Mouse (Mus musculus): ENCODE data around the gene Gp9. TPM values are rescaled to one million over a fixed set of nuclear protein-coding genes. Genes with fewer than 3 reads are reported as not detected.

The Gp9 gene
- polyA plus RNA-seq, 1 experiment from 2014 or later = 0.50 TPM

DNA sequence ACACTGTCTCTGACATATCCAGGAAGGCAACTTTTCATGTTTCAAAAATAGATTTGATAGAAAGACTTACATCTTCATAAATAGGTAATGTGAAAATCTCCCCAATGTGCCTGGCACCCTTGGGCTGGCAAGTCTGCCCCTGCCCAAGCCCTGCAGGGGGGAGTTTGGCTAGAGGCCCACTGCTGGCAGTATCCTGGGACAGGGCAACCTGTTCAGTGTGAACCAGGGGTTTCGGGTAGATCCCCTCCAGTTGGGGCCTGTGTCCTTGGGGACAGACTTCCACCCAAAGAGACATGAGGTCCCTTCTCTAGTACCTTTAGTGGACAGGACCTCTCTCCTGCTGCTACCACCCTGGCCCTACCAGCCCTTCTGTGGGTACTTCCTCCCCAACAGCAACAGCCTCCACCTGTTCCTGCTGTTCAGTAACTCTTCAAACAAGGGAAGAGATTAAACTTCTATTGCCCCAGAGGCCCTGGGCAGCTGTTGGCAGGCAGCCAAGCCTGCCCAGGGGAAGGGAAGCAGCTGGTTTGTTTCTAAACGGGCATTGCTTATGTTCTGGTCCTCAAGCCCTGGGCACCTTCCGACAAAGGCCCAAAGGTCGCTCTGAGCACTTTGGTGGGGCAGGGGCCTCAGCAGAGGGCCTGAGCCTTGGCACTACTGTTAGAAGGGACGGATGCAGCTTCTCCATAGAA is 11.2 kb downstream of the Gp9 start:
- H3K4me3 ChIP-seq (ENCODE audit: low read depth, low read length) = no peak overlapping the region
- no peak overlapping the region for H3K4me2 ChIP-seq (ENCODE audit: low read length)
- ATAC-seq = no peak
- no peaks in the 10 kb centered on the region for H3K27me3 ChIP-seq (ENCODE audit: control insufficient read depth, insufficient read depth, low read depth, low read length)
- no peaks in the 10 kb centered on the region for H3K9me3 ChIP-seq (replicated peaks; ENCODE audit: control insufficient read depth, low read length, poor library complexity, severe bottlenecking)
- WGBS = 37% methylated on average over 5 of the region's 5 CpGs
- H3K36me3 ChIP-seq (ENCODE audit: control insufficient read depth, insufficient read depth, low read length) = peaks cover 7% of the 10 kb centered on the region
- H3K27ac ChIP-seq (ENCODE audit: low read length) = peak overlapping the region; percentile 31; the same call in 1 of the 2 replicates
- peaks cover 2% of the 10 kb centered on the region; the same call in 1 of the 2 replicates for H3K4me1 ChIP-seq (ENCODE audit: control insufficient read depth, insufficient read depth, low read length)
- no peak overlapping the region for H3K9ac ChIP-seq (ENCODE audit: low read depth, low read length)

DNA sequence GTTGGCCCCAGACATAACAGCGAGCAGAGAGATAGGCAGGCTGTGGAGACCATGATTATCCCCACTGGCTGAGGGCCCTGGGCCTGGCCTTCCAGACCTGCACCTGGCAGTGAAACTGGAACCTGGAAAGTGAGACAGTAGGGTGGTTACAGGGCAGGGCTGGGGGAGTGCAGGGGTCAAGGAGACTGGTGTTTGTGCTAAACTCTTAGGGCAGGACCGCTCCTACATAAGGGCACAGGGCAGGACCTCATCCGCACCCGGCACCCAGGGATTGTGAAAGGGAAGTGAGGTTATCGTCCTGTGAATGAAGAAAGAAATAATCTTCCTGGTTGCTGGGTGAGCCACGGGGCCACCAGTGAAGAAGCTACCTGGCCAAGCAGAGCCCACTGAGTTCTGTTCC is 11.9 kb downstream of the Gp9 start:
- no peak for ATAC-seq
- H3K27ac ChIP-seq (ENCODE audit: low read length) = no peak overlapping the region
- no peak overlapping the region for H3K9ac ChIP-seq (ENCODE audit: low read depth, low read length)

DNA sequence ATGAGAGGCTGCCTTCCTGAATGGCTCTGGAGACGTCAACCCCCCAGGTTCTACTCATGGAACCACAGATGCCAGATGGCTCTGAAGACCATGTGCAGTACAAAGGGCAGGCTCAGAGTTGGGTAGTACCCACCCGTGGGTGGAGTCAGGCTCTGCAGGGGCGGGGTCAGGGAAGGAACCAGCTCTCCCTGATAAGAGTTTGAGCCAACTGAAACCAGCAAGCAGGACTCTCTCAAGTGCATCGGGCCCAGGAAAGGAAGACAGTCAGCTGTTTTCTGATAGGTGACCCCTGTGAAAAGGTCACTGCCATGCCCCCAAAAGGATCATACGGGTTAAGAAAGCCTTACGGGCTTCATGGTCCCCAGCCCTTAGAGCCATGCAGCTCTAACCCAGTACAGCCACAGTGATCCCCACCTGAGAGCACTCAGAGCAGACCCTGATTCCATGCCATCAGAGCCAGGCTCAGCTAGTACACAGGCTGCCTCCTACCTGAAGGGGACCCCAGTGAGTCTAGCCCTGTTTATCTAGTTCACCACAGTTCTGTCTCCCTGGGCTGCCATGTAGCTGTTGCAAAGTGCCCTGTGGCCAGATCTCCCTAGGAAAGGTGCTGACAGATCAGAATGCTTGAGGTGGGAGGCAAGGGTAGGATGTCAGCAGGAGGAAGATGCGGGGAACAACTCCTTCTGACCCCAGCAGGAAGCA is 13.1 kb downstream of the Gp9 start:
- Histone ChIP-seq H3K4me3 (ENCODE audit: low read depth, low read length) (no peak overlapping the region), H3K27ac (ENCODE audit: low read length) (no peak overlapping the region), H3K4me2 (ENCODE audit: low read length) (no peak overlapping the region), H3K27me3 (ENCODE audit: control insufficient read depth, insufficient read depth, low read depth, low read length) (no peaks in the 10 kb centered on the region), H3K9ac (ENCODE audit: low read depth, low read length) (no peak overlapping the region), H3K4me1 (ENCODE audit: control insufficient read depth, insufficient read depth, low read length) (peaks cover 2% of the 10 kb centered on the region; the same call in 1 of the 2 replicates), H3K36me3 (ENCODE audit: control insufficient read depth, insufficient read depth, low read length) (peaks cover 7% of the 10 kb centered on the region), H3K9me3 (replicated peaks; ENCODE audit: control insufficient read depth, low read length, poor library complexity, severe bottlenecking) (no peaks in the 10 kb centered on the region)
- WGBS = 86% methylated on average over 7 of the region's 7 CpGs
- ATAC-seq = no peak

More for the DNA sequence above, 11.9 kb downstream of the Gp9 start:
- Histone ChIP-seq H3K4me2 (ENCODE audit: low read length) (no peak overlapping the region), H3K4me1 (ENCODE audit: control insufficient read depth, insufficient read depth, low read length) (peaks cover 2% of the 10 kb centered on the region; the same call in 1 of the 2 replicates), H3K9me3 (replicated peaks; ENCODE audit: control insufficient read depth, low read length, poor library complexity, severe bottlenecking) (no peaks in the 10 kb centered on the region), H3K36me3 (ENCODE audit: control insufficient read depth, insufficient read depth, low read length) (peaks cover 7% of the 10 kb centered on the region), H3K27me3 (ENCODE audit: control insufficient read depth, insufficient read depth, low read depth, low read length) (no peaks in the 10 kb centered on the region), H3K4me3 (ENCODE audit: low read depth, low read length) (no peak overlapping the region)
- 91% methylated on average over 6 of the region's 6 CpGs for WGBS

DNA sequence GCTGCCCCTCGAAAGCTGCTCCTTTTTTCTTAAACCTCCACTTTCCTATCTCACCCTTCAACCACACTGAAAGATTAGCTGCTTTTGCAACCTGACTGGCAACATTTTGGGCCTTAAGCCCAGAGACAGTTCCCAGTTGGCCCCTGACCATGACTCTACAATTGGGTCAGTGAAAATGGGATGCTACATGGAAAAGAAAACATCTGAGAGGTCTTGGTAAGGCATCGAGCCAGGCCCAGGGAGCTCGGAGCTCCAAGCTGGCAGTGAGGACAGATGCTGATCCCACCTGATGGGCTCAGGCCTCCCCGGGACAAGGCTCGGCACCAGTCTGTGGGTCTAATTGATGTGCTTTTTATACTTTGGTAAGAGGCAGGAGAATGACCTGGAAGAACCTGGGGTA is 14.0 kb downstream of the Gp9 start:
- no peak for ATAC-seq
- H3K4me3 ChIP-seq (ENCODE audit: low read depth, low read length) = no peak overlapping the region
- no peak overlapping the region for H3K9ac ChIP-seq (ENCODE audit: low read depth, low read length)
- H3K27me3 ChIP-seq (ENCODE audit: control insufficient read depth, insufficient read depth, low read depth, low read length) = no peaks in the 10 kb centered on the region
- H3K4me1 ChIP-seq (ENCODE audit: control insufficient read depth, insufficient read depth, low read length) = peaks cover 2% of the 10 kb centered on the region; the same call in 1 of the 2 replicates
- no peak overlapping the region for H3K4me2 ChIP-seq (ENCODE audit: low read length)
- no peak overlapping the region for H3K27ac ChIP-seq (ENCODE audit: low read length)
- WGBS = 96% methylated on average over 5 of the region's 5 CpGs
- H3K9me3 ChIP-seq (replicated peaks; ENCODE audit: control insufficient read depth, low read length, poor library complexity, severe bottlenecking) = no peaks in the 10 kb centered on the region
- peaks cover 7% of the 10 kb centered on the region for H3K36me3 ChIP-seq (ENCODE audit: control insufficient read depth, insufficient read depth, low read length)

DNA sequence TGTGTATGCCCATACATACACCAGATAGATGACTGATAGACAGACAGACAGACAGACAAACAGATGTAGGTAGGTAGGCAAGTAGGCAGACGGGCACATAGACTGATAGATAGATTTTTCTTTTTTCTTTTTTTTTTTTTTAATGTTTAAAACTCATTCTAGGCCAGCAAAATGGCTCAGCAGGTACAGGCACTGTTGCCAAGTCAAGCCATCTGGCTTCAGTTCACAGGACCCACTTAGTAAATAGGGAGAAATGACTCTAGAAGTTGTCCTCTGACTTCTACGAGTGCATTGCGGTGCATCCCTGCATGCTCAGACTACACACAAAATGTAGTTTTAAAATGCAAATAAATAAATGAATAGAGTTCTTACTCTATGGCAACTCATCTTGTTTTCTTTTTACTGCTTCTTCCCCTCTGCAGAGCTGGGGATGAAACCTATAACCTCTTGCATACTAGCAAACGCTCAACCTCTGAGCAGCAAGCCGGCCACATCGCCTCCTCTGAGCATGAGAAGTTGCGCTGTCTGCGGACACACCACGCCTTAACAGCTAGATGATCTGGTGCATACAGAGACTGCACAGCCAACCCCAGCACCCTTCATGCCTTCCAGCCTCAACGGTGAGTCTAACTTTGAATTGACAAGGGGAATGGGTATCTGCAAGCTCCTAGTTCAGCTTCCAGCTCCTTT is 16.1 kb downstream of the Gp9 start:
- Histone ChIP-seq H3K27me3 (ENCODE audit: control insufficient read depth, insufficient read depth, low read depth, low read length) (no peaks in the 10 kb centered on the region), H3K4me1 (ENCODE audit: control insufficient read depth, insufficient read depth, low read length) (peaks cover under 1% of the 10 kb centered on the region; the same call in 1 of the 2 replicates), H3K4me2 (ENCODE audit: low read length) (no peak overlapping the region), H3K36me3 (ENCODE audit: control insufficient read depth, insufficient read depth, low read length) (peaks cover 7% of the 10 kb centered on the region), H3K4me3 (ENCODE audit: low read depth, low read length) (no peak overlapping the region), H3K27ac (ENCODE audit: low read length) (no peak overlapping the region), H3K9ac (ENCODE audit: low read depth, low read length) (no peak overlapping the region), H3K9me3 (replicated peaks; ENCODE audit: control insufficient read depth, low read length, poor library complexity, severe bottlenecking) (no peaks in the 10 kb centered on the region)
- 95% methylated on average over 10 of the region's 10 CpGs for WGBS
- ATAC-seq = no peak

DNA sequence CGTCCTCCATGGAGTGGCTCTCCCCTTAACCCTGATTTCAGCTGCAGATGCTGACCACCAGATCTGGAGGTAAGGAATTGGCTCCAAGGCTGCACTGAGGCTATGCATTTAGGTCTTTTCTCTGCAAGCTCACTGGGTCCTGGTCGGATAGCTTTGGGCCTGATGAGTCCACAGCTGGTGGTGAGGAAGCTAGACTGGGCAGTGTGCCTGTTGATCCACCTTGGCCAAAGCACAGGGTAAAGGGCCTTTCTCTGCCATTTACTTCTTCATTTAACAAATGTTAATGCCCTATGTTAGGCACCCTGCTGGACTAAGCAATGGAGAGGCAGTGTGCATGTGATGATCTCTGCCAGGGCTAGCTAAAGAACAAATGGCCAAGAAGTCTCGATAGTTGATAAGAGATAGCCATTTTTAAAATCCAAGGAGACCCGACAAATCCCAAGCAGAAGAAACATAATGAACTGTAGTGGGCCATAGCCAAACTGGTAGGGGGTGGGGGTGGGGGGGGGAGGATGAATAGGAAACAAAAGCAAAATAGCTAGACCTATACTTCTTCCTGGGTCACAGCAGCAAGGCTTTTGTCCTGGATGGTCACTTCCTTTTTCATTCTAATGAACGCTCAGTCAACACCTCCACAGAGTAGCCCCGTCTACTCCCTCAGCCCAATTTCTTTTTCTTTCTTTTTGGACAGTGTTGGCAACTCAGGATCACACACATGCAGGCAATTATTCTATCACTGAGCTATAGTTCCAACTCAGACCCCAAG is 17.7 kb downstream of the Gp9 start:
- Histone ChIP-seq H3K4me3 (ENCODE audit: low read depth, low read length) (no peak overlapping the region), H3K27me3 (ENCODE audit: control insufficient read depth, insufficient read depth, low read depth, low read length) (no peaks in the 10 kb centered on the region), H3K4me1 (ENCODE audit: control insufficient read depth, insufficient read depth, low read length) (no peaks in the 10 kb centered on the region), H3K36me3 (ENCODE audit: control insufficient read depth, insufficient read depth, low read length) (peaks cover 7% of the 10 kb centered on the region), H3K9me3 (replicated peaks; ENCODE audit: control insufficient read depth, low read length, poor library complexity, severe bottlenecking) (no peaks in the 10 kb centered on the region), H3K4me2 (ENCODE audit: low read length) (no peak overlapping the region), H3K9ac (ENCODE audit: low read depth, low read length) (no peak overlapping the region), H3K27ac (ENCODE audit: low read length) (no peak overlapping the region)
- ATAC-seq = no peak
- 52% methylated on average over 6 of the region's 6 CpGs for WGBS

DNA sequence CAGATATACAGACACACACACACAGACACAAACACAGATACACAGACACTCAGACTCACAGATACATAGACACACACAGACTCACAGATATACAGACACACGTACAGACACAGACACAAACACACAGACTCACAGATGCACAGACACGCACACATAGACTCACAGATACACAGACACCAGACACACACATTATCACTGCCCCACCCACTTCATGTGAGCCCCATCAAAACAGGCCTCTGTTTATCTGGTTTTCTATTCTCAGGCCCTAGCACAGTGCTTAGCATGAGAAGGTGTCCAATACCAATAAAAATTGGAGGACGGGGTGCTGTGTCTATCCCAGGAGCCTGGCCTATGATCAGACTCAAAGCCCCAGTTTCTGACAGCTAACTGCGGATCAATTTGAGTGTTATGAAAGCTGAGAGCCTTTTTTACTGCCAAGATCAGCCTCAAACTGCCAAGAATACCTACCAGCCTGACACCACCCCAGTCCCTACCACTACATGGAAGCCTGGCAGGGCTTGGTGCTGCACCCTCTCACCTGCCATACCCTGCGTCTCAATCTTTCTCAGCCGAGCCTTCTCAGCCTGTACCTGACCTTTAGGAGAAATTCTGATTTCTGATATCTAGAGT is 18.5 kb downstream of the Gp9 start:
- WGBS = 92% methylated on average over 6 of the region's 6 CpGs
- no peak overlapping the region for H3K9ac ChIP-seq (ENCODE audit: low read depth, low read length)
- H3K9me3 ChIP-seq (replicated peaks; ENCODE audit: control insufficient read depth, low read length, poor library complexity, severe bottlenecking) = no peaks in the 10 kb centered on the region
- H3K27ac ChIP-seq (ENCODE audit: low read length) = no peak overlapping the region
- no peak overlapping the region for H3K4me2 ChIP-seq (ENCODE audit: low read length)
- H3K36me3 ChIP-seq (ENCODE audit: control insufficient read depth, insufficient read depth, low read length) = peaks cover 7% of the 10 kb centered on the region
- no peak for ATAC-seq
- no peaks in the 10 kb centered on the region for H3K4me1 ChIP-seq (ENCODE audit: control insufficient read depth, insufficient read depth, low read length)
- no peaks in the 10 kb centered on the region for H3K27me3 ChIP-seq (ENCODE audit: control insufficient read depth, insufficient read depth, low read depth, low read length)
- H3K4me3 ChIP-seq (ENCODE audit: low read depth, low read length) = no peak overlapping the region

DNA sequence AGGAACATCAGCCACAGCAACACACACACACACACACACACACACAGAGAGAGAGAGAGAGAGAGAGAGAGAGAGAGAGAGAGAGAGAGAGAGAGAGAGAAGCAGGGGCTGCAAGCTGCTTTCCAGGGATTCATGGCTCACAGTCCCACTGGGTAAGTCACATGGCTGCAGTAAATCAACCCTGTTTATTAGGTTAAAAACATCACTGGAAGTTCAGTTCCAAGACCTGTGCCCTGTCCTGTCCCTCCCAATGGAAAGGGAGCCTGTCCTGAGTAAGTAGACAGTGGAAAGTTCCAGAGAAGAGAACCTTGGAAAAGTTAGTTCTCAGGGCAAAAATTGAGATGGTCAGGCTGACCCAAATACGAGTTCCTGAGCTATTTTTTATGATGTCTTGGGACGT is 19.4 kb downstream of the Gp9 start:
- Histone ChIP-seq H3K4me2 (ENCODE audit: low read length) (no peak overlapping the region), H3K9me3 (replicated peaks; ENCODE audit: control insufficient read depth, low read length, poor library complexity, severe bottlenecking) (no peaks in the 10 kb centered on the region), H3K27me3 (ENCODE audit: control insufficient read depth, insufficient read depth, low read depth, low read length) (no peaks in the 10 kb centered on the region), H3K9ac (ENCODE audit: low read depth, low read length) (no peak overlapping the region), H3K27ac (ENCODE audit: low read length) (no peak overlapping the region), H3K4me1 (ENCODE audit: control insufficient read depth, insufficient read depth, low read length) (no peaks in the 10 kb centered on the region), H3K36me3 (ENCODE audit: control insufficient read depth, insufficient read depth, low read length) (peaks cover 5% of the 10 kb centered on the region), H3K4me3 (ENCODE audit: low read depth, low read length) (no peak overlapping the region)
- no peak for ATAC-seq
- 67% methylated on average over 2 of the region's 2 CpGs for WGBS

Measured in midbrain, embryonic 16.5 days (tissue).